Mouse (Mus musculus) cerebellum, adult (tissue): Measurements from ENCODE around the gene B3gat3.
A peak's percentile ranks its signal among the peaks of the same experiment; 100 is the strongest.

ENCODE experiments used
- ATAC-seq: cut with Nextera tagmentation; 2 replicates; pipeline ENCODE4 v1.9.2; 2017; ENCODE audit warnings: mild to moderate bottlenecking, moderate library complexity, mixed read lengths; ENCODE audit not compliant: insufficient number of reproducible peaks, low FRiP score, low TSS enrichment

The B3gat3 gene

DNA sequence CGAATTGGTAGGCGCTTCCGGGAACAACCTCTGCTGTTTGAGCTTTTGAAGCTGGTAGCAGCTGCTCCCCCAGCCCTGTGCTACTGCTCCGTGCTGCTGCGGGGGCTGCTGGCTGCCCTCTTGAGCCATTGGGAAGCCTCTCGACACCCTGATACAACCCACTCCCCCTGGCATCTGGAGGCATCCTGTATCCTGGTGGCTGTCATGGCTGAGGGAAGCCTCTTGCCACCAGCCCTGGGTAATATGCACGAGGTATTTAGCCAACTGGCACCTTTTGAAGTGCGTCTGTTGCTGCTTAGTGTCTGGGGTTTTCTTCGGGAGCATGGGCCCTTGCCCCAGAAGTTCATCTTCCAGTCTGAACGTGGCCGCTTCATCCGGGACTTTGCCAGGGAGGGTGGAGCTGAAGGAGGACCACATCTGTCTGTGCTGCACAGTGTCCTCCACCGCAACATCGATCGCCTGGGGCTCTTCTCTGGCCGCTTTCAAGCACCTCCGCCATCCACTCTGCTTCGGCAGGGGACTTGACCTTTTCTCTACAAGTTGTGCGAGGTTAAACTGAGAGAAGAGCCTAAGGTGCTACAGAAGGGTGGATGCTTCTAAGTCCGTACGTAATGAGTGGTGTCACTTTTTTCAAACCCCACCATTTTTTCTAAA is 22.8 kb upstream of the B3gat3 start:
- ATAC-seq: peak; percentile 6; the same call in 1 of the 2 replicates

- peak; percentile 97 for ATAC-seq
Observed at GRCm38 (mm10) chr19:8897865-8898495, 22.2 kb upstream of the B3gat3 start, which contains the start of gene Ganab. TSS of gene Ganab (plus strand) at chr19:8898071.

DNA sequence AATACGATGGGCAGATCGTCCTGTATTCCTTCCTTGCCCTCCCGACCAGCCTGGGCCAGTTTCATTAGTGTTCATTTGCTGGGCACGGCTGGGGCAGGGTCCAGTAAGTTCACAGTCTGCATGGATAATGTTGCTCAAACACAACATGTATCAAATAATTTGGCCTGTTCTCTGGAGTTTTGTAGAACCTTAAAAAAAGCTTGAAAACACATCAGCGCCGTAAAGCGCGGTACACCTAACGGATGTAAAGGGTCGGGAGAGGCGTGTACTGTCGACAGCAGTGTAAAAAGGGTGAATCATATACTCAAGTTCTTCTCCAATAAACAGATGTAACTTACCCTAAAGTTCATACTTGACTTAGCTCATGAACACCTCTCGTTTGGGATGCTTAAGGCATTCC is 21.6 kb upstream of the B3gat3 start:
- ATAC-seq: no peak

DNA sequence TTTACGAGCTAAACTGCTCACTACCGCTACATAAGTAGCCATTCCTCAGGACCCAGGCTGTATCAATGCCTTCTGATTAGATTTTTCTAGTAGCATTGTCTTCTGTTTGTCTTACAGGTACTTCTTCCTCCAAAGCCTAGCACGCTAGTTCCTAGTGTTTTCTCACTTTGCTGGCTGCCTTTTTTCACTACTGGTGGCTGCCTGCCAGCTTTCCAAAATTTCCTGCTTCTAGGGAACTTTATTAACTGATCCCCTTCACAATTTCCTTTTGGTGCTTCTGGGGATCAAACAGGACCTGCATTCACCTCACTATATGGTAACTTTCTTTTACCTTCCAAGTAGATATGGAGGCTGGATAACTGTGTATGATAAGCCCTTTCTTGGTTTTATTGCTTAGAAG is 21.1 kb upstream of the B3gat3 start:
- no peak for ATAC-seq

- no peak for ATAC-seq
Observed at GRCm38 (mm10) chr19:8903412-8903811, 16.8 kb upstream of the B3gat3 start.

DNA sequence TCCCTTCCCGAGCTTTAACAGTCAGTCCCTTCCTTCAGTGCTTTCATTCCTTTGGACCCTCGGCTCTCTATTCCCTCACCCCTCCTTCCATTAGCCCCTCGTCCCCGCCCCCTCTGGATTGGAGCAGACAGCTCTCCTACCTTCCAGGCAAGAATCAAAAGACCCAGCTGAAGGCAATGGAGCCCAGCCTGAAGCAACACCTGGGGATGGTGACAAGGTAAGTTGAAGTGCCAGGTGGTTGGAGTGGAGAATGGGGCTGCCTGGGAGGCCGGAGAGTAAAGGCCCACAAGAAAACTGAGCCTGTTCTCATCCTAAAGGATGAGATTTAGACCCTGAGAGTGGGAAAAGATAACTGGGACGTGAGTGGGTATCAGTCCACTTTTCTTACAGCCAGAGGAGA is 11.6 kb upstream of the B3gat3 start:
- ATAC-seq: no peak

GRCm38 (mm10) chr19:8911810-8912209 is 8.4 kb upstream of the B3gat3 start:
- ATAC-seq: no peak

DNA sequence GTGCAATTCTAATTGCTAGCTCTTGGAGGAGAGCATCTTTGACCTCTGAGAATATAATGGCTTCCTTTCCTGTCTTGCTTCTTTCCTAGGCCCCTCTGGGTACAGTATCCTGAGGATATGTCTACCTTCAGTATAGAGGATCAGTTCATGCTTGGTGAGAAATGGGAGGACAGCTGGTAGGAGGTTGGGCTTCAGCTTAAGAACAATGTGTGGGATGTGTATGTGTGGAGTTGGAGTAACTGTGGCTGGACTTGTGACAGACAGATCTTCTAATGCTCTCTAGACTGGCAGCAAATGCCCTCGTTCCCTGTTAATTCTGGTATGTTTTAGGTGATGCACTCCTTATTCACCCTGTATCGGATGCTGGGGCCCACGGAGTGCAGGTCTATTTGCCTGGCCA is 6.0 kb upstream of the B3gat3 start:
- ATAC-seq: no peak

GRCm38 (mm10) chr19:8919000-8919399 is 1.2 kb upstream of the B3gat3 start:
- no peak for ATAC-seq

DNA sequence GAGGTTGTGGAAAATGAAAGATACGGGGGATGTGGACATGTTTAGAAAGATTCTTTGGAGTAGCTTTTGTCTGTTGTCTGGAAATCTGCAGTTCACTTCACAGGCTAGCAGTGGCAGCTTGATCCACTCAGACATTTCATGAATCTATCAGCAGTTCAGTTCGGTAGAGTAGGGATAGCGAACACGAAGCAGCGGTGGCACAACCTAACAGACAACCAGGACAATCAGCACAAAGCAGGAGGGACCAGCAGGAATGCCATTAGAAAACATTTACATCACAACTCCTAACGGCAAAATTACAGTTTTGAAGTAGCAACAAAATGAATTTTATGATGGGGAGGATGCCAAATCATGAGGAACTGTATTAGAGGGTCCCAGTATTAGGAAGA is 496 bp upstream of the B3gat3 start:
- no peak for ATAC-seq

DNA sequence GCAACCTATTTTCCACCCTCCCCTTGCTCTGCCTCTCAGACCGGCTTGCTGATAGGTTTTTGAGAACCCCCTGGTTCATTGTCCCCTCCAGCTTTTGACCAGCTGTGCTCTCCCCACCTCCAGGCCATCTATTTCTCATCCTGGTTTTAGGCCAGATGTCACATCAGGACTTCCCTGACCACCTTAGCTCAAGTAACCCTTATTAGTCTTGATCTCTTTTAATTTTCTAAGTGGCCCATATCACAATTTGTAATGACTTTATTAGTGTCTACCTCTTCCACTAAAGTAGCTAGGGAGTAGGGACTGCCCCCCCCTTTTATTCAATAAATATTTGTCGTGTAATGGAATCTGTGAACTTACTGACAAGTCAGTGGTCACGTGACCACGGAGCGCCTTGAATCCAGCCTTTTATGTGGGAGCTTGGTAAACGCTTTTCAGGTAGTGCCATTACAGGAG is 690 bp downstream of the B3gat3 start:
- no peak for ATAC-seq

DNA sequence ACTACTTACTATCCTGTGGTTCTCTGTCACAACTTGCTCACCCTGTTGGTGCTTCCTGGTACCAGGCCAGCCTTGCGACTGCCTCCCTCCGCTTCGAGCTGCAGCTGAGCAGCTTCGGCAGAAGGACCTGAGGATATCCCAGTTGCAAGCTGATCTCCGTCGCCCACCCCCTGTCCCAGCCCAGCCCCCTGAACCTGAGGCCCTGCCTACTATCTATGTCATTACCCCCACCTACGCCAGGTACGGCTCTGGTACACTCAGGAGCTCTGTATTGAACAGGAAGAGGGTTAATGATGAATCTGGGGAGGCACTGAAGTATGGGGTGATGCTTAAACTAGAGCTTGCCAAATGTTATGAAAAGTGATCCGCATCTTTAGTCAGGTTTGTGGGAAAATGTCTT is 1.6 kb downstream of the B3gat3 start:
- no peak for ATAC-seq

DNA sequence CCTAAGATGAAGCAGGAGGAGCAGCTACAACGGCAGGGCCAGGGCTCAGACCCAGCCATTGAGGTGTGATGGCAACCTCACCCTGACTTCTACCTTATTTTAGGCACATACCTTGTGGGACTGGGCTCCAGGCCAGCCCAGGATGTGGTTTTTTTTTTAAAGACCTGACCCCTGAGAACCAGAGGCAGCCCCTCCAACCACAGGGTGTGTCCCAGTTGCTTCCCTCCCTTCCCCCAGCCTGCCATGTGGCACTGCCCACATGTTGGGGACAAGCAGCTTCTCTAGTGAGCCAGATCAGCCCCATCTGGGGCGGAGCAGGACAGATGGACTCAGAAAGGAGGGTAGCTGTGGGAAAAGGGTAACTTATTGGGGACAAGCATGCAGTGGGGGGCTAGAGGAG is 6.6 kb downstream of the B3gat3 start:
- no peak for ATAC-seq

GRCm38 (mm10) chr19:8927891-8928525 is 7.8 kb downstream of the B3gat3 start:
- no peak for ATAC-seq

DNA sequence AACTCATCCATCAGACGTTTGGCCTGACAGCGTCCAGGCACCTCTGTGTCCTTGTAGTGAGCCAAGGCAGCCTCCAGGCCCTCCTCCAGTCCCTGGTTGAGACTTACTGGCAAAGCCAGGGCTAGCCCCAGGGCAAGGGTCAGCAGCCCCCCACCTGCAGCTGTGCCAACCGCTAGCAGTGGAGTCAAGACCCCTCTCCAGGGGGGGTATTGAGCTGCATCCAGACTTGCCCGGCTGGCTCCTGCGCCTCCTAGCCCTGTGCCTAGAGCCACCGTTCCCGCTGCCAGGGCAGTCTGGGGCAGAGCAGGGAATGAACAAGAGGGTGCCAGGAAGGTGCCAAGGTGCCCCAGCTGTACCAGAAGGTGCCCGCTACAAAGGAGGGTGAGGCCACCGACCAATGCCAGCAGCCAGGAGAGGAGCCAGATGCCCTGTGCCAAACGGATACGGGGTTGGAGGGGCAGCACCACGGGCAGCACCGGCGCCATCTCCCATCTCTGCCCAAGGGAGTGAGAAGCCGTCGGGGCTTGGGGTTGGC is 8.6 kb downstream of the B3gat3 start:
- ATAC-seq: no peak; the same call in 1 of the 2 replicates

DNA sequence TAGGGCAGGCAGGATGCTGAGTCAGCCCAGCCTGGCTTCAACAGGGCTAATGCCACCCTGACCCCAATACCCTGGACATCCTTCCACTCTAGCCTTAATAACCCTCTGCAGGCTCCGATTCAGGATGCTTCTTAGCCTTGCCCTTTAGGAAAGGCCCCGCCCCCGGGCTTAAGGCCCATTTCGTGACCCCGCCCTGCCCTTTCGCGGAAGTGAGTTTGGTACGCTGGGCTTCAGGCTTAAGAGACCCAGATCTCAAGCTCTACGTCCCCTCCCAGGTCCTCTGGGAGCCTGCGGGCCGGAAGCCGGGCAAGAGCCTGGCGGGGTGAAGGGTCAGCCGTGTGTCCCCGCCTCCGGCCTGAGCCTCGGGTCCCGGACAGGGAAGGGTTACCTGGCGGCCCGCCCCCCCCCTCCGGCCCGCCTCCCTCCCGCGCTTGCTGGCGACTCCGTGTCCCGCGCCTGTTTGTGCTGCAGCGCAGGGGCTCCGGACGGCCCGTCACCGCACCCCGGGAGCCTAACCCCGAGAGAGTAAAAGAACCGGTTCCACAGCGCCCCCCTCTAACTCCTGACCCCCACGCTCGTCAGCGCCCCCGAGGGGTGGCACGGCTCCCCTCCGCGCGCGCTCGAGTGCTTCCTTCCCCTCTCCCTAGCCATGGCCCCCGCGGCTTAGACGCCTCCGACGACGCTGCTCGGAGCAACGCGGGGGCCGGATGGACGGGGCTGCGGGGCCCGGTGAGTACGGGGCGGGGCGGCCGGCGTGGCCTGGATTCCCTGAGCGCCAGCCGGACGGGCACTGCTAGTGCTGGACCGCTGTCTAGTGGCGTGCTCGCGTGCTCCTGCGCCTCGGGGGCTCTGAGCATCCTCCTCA is 9.3 kb downstream of the B3gat3 start, which contains the start of the genes Rom1 and Eml3:
Rom1 (minus strand) TSS at position 133 of the 865 bp plus-strand sequence.
Eml3 (plus strand) TSS at position 329 of the 865 bp plus-strand sequence.
- peak; percentile 60 for ATAC-seq

- ATAC-seq: no peak
Observed at GRCm38 (mm10) chr19:8930117-8930516, 9.9 kb downstream of the B3gat3 start.

DNA sequence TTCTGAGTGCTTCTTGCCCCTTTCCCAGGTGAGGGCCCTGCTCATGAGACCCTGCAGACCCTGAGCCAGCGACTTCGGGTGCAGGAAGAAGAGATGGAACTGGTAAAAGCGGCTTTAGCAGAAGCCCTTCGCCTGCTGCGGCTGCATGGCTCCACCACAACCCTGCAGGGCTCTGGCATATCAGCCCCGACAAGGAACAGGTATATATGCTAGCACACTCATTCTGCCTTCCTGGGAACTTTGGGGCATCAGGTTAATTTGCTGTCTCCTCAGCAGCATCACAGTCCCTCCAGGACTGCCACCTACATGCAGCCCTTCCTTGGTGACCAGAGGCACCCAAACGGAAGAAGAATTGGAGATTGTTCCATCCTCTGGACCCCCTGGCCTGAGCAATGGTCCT is 10.6 kb downstream of the B3gat3 start:
- ATAC-seq: no peak

DNA sequence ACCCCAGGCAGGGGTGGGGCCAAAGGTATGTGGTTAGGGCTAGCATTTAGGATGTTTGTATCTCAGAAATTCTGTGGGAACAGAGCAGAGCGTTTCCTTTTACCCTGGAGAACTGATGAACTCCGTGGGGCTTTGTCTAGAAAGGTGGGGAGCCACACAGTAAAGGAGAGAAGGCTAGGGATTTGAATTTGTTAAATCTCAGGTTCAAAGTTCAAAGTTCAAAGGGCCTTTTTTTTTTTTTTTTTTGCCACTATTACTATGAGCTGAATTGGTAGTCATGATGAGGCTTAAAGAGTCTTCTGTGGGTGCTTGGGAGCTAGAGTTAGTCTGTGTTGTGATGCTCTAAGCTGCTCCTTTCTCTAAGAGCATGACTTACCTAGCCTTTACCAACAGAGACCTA is 16.6 kb downstream of the B3gat3 start:
- ATAC-seq: no peak

- ATAC-seq: no peak
Observed at GRCm38 (mm10) chr19:8940526-8941133, 20.5 kb downstream of the B3gat3 start.
